Mouse (Mus musculus) forebrain, embryonic 12.5 days (tissue): Measurements from ENCODE around the gene Tmem108. TPM values are rescaled to one million over a fixed set of nuclear protein-coding genes. Genes with fewer than 3 reads are reported as not detected.
A peak's percentile ranks its signal among the peaks of the same experiment; 100 is the strongest.

Experiments
- ATAC-seq: fragments of 200-750 bp; cut with Nextera tagmentation; 2 replicates; pipeline ENCODE4 v1.8.0; 2017; ENCODE audit warnings: moderate TSS enrichment; ENCODE audit not compliant: low FRiP score
- H3K27ac ChIP-seq: fragments of 300-500 bp; sonication (generic); 2 replicates; pipeline ENCODE4 v1.5.1; 2016; ENCODE audit warnings: mild to moderate bottlenecking
- H3K27me3 ChIP-seq: fragments of 300-500 bp; sonication (generic); 2 replicates; pipeline ENCODE4 v1.6.1; 2016; ENCODE audit warnings: mild to moderate bottlenecking
- H3K36me3 ChIP-seq: fragments of 300-500 bp; sonication (generic); replicated peaks from 2 replicates; pipeline ENCODE4 v1.6.1; 2016; ENCODE audit warnings: mild to moderate bottlenecking
- H3K4me1 ChIP-seq: fragments of 300-500 bp; sonication (generic); 2 replicates; pipeline ENCODE4 v1.6.1; 2016
- H3K4me2 ChIP-seq: fragments of 300-500 bp; sonication (generic); 2 replicates; pipeline ENCODE4 v1.6.1; 2016; ENCODE audit warnings: mild to moderate bottlenecking, moderate library complexity
- H3K4me3 ChIP-seq: fragments of 300-500 bp; sonication (generic); replicated peaks from 2 replicates; pipeline ENCODE4 v1.5.1; 2016; ENCODE audit warnings: mild to moderate bottlenecking
- H3K9ac ChIP-seq: fragments of 300-500 bp; sonication (generic); 2 replicates; pipeline ENCODE4 v1.6.1; 2016; ENCODE audit warnings: mild to moderate bottlenecking
- H3K9me3 ChIP-seq: fragments of 300-500 bp; sonication (generic); 2 replicates; pipeline ENCODE4 v1.6.1; 2016
- WGBS: fragments of 180-500 bp; shearing (Covaris S2); methylation state at CpG from one replicate; pipeline ENCODE4 v1.1.7; 2016; 5-methylcytosine and 5-hydroxymethylcytosine counted together
- polyA plus RNA-seq: library from polyadenylated mRNA; unstranded; fragments of >200 nt; fragmentation: Nextera tagmentation; extraction: Ambion mirVana; gene quantifications from 2 replicates; pipeline ENCODE4 v1.2.1, GENCODE M21; 2016

The Tmem108 gene
- polyA plus RNA-seq, 1 experiment from 2014 or later: 34.5 TPM

- Histone ChIP-seq H3K4me2 (no peak overlapping the region), H3K27me3 (no peaks in the 10 kb centered on the region), H3K9ac (no peak overlapping the region), H3K4me1 (peaks cover 25% of the 10 kb centered on the region), H3K4me3 (no peak overlapping the region), H3K36me3 (no peaks in the 10 kb centered on the region), H3K9me3 (no peaks in the 10 kb centered on the region), H3K27ac (0 out of 2 replicates have a peak overlapping the region, but pooled peaks have one; percentile 19)
- peak; percentile 90 for ATAC-seq
- 30% methylated on average over 6 of the region's 6 CpGs for WGBS
Measured at GRCm38 (mm10) chr9:103595190-103595837, 166.3 kb downstream of the Tmem108 start.

DNA sequence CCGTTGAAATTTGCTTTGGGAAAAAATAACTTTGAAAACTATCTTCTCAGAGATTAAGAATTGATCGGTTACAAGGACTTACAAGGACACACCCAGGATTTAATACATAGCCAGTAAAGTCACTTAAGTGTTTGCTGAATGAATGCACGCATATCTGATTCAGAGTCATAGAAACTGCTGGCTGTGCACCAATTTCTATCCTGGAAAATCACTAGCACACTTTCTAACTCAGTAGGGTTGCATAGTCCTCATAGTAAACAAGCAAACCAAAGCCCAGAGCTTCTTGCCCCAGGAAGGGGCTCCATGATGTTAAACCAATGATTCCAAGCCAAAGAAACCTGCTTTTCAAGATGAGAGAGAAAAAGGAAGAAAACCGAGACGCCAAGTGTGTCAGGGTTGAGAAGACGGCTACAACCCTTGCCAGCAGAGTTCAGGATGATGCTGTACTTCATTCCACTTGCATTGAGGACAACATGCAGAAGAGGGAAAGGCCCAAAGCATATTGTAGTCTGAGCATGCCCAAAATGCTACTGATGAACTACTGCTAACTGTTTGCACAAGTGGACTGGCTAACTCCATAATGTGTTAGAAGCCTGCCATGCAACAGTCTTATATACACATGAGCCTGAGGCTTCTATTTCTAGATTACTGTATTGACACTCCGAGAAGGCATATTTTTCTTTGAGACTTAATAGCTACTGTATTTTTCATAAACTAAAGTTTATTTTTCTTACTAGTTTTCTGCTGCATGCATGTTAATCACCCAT lies 167.0 kb downstream of the Tmem108 start:
- no peaks in the 10 kb centered on the region for H3K36me3 ChIP-seq
- 91% methylated on average over 7 of the region's 7 CpGs for WGBS
- peaks cover 25% of the 10 kb centered on the region for H3K4me1 ChIP-seq
- H3K4me3 ChIP-seq: no peak overlapping the region
- H3K9ac ChIP-seq: no peak overlapping the region
- ATAC-seq: 0 out of 2 replicates have a peak, but pooled peaks have one; percentile 39
- no peaks in the 10 kb centered on the region for H3K9me3 ChIP-seq
- H3K4me2 ChIP-seq: no peak overlapping the region
- peak overlapping the region; percentile 74; the same call in 1 of the 2 replicates for H3K27ac ChIP-seq
- no peaks in the 10 kb centered on the region for H3K27me3 ChIP-seq

GRCm38 (mm10) chr9:103593079-103593478 lies 168.6 kb downstream of the Tmem108 start:
- no peak overlapping the region for H3K4me3 ChIP-seq
- H3K4me2 ChIP-seq: no peak overlapping the region
- H3K27me3 ChIP-seq: no peaks in the 10 kb centered on the region
- no peaks in the 10 kb centered on the region for H3K36me3 ChIP-seq
- no peak overlapping the region for H3K9ac ChIP-seq
- 71% methylated on average over 4 of the region's 4 CpGs for WGBS
- H3K9me3 ChIP-seq: no peaks in the 10 kb centered on the region
- H3K27ac ChIP-seq: no peak overlapping the region
- peaks cover 25% of the 10 kb centered on the region for H3K4me1 ChIP-seq
- no peak for ATAC-seq

DNA sequence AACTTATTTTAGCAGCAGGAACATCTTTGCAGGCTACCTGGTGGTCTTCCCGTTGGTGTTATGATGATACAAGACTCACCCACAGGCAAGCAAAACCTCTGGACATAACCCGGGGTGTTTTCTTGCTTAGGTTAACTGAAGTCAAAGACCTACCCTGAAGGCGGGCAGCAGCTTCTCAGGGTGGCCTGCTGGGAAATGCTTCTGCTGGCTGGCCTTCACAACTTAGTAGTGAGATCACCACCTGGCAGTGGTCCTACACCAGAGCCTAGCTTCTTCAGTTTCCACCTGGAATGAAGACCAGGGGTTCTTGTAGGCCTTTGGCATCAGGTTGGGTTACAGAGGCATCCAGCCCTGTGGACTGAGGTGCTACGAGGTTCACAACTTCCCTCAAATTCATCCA lies 169.7 kb downstream of the Tmem108 start:
- no peak for ATAC-seq
- WGBS: 91% methylated on average over 4 of the region's 4 CpGs
- no peak overlapping the region for H3K27ac ChIP-seq
- H3K9ac ChIP-seq: no peak overlapping the region
- H3K27me3 ChIP-seq: no peaks in the 10 kb centered on the region
- no peaks in the 10 kb centered on the region for H3K36me3 ChIP-seq
- H3K9me3 ChIP-seq: no peaks in the 10 kb centered on the region
- H3K4me2 ChIP-seq: no peak overlapping the region
- peaks cover 25% of the 10 kb centered on the region for H3K4me1 ChIP-seq
- no peak overlapping the region for H3K4me3 ChIP-seq

DNA sequence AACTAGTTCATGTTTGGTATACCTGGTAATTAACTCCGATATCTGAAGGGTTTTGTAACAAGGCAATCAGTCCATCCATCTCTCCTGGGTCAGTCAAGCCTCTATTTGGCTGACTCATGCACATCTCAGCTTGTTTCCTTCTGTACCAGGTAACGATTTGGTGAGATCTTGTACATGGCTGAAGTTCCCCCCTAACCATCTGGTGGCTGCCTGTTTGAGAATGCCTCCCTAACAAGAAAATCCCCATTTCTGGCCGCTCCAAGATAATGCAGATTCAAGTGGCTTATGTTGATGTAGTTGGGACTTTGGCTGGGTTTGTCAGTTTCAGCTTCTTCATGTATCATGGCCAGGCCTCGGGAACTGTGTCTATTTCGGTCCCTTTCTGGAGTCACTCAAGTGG lies 170.8 kb downstream of the Tmem108 start:
- no peaks in the 10 kb centered on the region for H3K36me3 ChIP-seq
- no peak overlapping the region for H3K4me3 ChIP-seq
- H3K27ac ChIP-seq: no peak overlapping the region
- H3K4me2 ChIP-seq: no peak overlapping the region
- ATAC-seq: no peak
- 89% methylated on average over 5 of the region's 5 CpGs for WGBS
- no peak overlapping the region for H3K9ac ChIP-seq
- H3K4me1 ChIP-seq: peaks cover 22% of the 10 kb centered on the region
- no peaks in the 10 kb centered on the region for H3K9me3 ChIP-seq
- H3K27me3 ChIP-seq: no peaks in the 10 kb centered on the region

DNA sequence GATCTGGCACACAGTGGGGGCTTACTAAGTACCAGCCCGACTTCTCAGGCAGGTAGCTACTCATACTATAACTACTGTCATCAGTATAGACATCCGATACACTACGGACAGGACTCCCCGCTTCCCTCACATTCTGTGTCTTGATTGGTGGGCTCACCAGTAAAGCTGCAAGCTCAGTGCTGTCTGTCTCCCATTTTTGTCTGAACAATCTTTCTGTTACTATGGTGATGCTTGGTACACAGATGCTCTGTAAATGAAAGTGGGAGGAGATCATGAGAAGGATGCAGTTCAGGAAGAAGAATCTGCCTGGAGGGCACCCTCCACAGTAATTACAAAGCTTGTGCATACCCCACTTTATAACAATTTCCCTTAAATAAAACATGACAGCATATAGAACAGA lies 176.8 kb downstream of the Tmem108 start:
- Histone ChIP-seq H3K4me1 (peaks cover 14% of the 10 kb centered on the region), H3K9me3 (no peaks in the 10 kb centered on the region), H3K4me3 (no peak overlapping the region), H3K36me3 (no peaks in the 10 kb centered on the region), H3K27me3 (no peaks in the 10 kb centered on the region), H3K4me2 (no peak overlapping the region), H3K9ac (no peak overlapping the region), H3K27ac (no peak overlapping the region)
- 67% methylated on average over 4 of the region's 4 CpGs for WGBS
- ATAC-seq: peak; percentile 73; the same call in 1 of the 2 replicates

DNA sequence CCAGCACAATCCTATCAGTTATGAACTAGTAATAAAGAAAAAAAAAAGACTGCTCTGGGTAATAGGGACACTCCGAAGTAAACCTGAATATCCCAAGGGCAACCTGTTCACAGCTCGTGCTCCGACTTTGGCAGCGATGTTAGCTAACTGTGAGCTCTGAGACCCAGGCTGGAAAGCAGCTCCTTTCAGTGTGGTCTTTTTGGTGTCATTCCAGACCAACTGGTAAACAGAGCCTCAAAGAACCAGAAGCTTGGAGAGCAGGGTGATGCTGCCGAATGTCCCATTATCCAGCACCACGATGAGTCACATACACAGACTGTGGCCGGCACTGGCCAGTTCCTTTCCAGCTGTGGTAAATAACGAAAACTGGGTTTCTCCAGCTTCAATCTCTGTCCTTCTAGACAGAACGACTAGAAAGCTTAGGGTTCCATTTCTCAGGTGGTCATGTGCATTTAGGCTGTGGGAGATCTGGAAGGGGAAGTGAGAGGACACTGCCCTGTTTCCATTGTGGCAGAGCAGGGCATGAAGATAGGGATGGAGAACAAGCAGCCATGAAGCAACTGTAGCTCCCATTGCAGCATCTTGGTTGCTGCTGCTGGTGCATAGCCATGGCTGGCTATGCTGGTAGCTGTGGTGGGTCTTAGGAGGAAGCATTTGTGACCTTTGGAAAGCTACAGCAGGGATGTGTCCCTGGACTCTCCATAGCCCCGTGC lies 179.2 kb downstream of the Tmem108 start:
- H3K4me1 ChIP-seq: peaks cover 14% of the 10 kb centered on the region
- no peak overlapping the region for H3K27ac ChIP-seq
- no peaks in the 10 kb centered on the region for H3K9me3 ChIP-seq
- no peaks in the 10 kb centered on the region for H3K27me3 ChIP-seq
- no peak overlapping the region for H3K4me2 ChIP-seq
- WGBS: 95% methylated on average over 10 of the region's 10 CpGs
- ATAC-seq: no peak
- H3K9ac ChIP-seq: no peak overlapping the region
- H3K4me3 ChIP-seq: no peak overlapping the region
- H3K36me3 ChIP-seq: no peaks in the 10 kb centered on the region

GRCm38 (mm10) chr9:103580621-103581020 lies 181.0 kb downstream of the Tmem108 start:
- 96% methylated on average over 6 of the region's 6 CpGs for WGBS
- H3K4me3 ChIP-seq: no peak overlapping the region
- no peak overlapping the region for H3K27ac ChIP-seq
- ATAC-seq: no peak
- no peaks in the 10 kb centered on the region for H3K27me3 ChIP-seq
- H3K9ac ChIP-seq: no peak overlapping the region
- H3K4me2 ChIP-seq: no peak overlapping the region
- H3K4me1 ChIP-seq: peaks cover 14% of the 10 kb centered on the region
- H3K36me3 ChIP-seq: no peaks in the 10 kb centered on the region
- H3K9me3 ChIP-seq: no peaks in the 10 kb centered on the region

DNA sequence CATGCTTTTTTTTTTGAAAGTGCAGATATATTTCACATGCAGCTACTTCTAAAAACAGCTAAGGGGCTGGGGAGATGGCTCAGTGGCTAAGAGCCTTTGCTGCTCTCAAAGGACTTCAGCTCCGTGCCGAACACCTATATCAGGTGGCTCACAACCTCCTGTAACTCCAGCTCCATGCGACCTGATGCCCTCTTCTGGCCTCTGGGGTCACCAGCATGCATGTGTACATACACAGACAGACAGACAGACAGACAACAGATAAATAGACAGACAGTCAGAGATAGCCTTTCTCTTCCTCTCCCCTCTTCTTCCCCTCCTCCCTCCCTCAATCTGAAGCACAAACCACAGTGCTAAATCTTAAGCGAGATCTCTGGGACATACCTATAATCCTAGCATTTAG lies 181.5 kb downstream of the Tmem108 start:
- no peak overlapping the region for H3K4me2 ChIP-seq
- H3K4me1 ChIP-seq: peaks cover 14% of the 10 kb centered on the region
- H3K9me3 ChIP-seq: no peaks in the 10 kb centered on the region
- no peak for ATAC-seq
- 95% methylated on average over 4 of the region's 4 CpGs for WGBS
- no peaks in the 10 kb centered on the region for H3K27me3 ChIP-seq
- H3K36me3 ChIP-seq: no peaks in the 10 kb centered on the region
- H3K9ac ChIP-seq: no peak overlapping the region
- H3K4me3 ChIP-seq: no peak overlapping the region
- H3K27ac ChIP-seq: no peak overlapping the region

- Histone ChIP-seq H3K4me3 (no peak overlapping the region), H3K27me3 (no peaks in the 10 kb centered on the region), H3K4me2 (no peak overlapping the region), H3K27ac (no peak overlapping the region), H3K9ac (no peak overlapping the region), H3K4me1 (peaks cover 15% of the 10 kb centered on the region), H3K36me3 (no peaks in the 10 kb centered on the region), H3K9me3 (no peaks in the 10 kb centered on the region)
- ATAC-seq: no peak
- 89% methylated on average over 9 of the region's 9 CpGs for WGBS
Measured at GRCm38 (mm10) chr9:103579411-103580026, 182.1 kb downstream of the Tmem108 start.

DNA sequence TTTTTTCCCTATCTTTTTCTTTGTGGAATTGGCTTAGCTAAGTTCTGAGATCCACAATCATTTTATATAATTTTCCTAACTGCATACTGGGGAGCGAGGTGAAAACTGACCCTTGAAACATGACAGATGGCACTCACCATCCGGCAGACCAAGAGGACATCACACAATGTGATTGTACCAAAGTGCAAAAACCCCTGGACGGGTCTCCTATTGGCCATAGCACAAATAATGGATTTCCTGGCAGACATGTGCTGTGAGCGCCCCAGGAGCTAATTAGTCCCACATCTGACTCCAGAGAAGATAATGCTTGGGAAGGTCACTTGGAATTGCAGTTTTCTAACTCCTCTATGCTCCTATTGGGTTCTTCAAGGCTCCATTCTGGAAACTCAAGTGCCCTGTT lies 183.9 kb downstream of the Tmem108 start:
- WGBS: 68% methylated on average over 4 of the region's 4 CpGs
- Histone ChIP-seq H3K27me3 (no peaks in the 10 kb centered on the region), H3K27ac (no peak overlapping the region), H3K4me1 (peaks cover 24% of the 10 kb centered on the region), H3K9ac (no peak overlapping the region), H3K4me2 (no peak overlapping the region), H3K9me3 (no peaks in the 10 kb centered on the region), H3K4me3 (no peak overlapping the region), H3K36me3 (no peaks in the 10 kb centered on the region)
- no peak for ATAC-seq

GRCm38 (mm10) chr9:103577181-103577580 lies 184.5 kb downstream of the Tmem108 start:
- Histone ChIP-seq H3K9me3 (no peaks in the 10 kb centered on the region), H3K9ac (no peak overlapping the region), H3K27ac (no peak overlapping the region), H3K4me3 (no peak overlapping the region), H3K4me1 (peaks cover 24% of the 10 kb centered on the region), H3K27me3 (no peaks in the 10 kb centered on the region), H3K36me3 (no peaks in the 10 kb centered on the region), H3K4me2 (no peak overlapping the region)
- ATAC-seq: no peak
- WGBS: 89% methylated on average over 5 of the region's 5 CpGs
